Mouse (Mus musculus) central nervous system, embryonic 11.5 days (tissue): Measurements from ENCODE around the gene Atm. TPM values are rescaled to one million over a fixed set of nuclear protein-coding genes. Genes with fewer than 3 reads are reported as not detected.

ENCODE experiments used
- polyA plus RNA-seq: library from polyadenylated mRNA; depleted of rRNA; stranded (reverse); fragments of >200 nt; gene quantifications from 2 replicates; pipeline ENCODE4 v1.2.3, GENCODE M21; 2012; rRNA removed

Atm gene
- 20.2 and 22.6 TPM in 2 replicates for polyA plus RNA-seq

DNA sequence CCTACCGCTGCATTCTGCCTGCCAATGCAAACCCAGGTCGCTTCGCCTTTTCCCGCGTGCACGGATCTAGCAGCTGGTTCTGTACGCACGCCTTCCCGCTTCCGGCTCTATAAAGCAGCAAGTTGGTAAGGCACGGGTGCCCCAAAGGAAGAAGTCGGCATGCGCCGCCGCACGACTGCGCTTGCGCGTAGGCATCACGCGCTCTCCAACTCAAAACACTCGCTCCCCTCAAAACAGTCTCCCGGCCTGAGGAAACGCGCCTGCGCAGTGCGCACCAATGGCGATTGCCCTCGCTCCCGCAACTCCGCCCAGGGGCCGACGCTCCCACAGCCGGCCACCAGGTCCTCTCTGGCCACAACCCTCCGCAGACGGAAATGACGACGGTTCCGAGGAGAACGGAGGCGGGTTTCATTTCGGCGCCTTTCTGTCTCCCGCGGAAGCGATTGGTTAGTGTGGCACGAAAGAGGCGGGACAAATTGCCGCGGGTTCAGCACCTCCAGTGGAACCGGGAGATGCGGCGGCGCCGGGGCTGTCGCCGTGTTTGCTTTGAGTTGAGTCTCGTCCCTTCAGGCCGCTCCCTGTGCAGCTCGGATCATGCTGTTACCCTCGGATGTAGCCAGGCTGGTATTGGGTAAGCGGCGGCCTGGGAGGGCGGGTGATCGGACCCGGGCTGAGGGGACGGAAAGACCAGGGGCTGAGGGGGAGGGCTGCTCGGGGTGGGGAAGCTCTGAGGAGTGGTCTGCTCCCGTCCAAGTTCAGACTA, at the start of gene Atm, which contains the start of gene Npat:
Atm (minus strand) TSS at position 183 of the 763 bp plus-strand sequence.
Npat (plus strand) TSS at position 490 of the 763 bp plus-strand sequence.

DNA sequence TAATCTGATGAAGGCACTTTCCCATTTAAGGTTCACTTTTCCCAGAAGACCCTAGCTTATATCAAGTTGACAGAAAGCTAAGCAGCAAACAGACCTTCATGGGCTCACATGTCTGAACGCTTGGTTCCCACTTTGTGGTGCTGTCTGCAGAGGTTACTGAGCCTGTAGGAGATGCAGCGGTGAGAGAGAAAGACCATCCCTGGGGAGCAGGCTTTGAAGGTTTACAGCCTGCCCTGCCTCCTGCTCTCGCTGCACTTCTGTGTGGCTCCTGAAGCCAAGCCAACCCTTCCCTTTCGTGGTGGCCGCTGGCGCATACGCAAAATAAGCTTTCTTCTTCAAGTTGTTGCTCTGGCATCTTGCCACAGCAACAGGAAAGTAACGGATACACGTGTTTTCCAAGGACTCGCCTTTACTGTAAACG, 134.2 kb downstream of the Atm start, which contains the start of gene 4930550C14Rik:
4930550C14Rik (plus strand) TSS at position 35 of the 421 bp plus-strand sequence.

Other genes with a start within 250 kb of the Atm start
- 0.23 and 0.26 TPM in 2 replicates for gene Exph5, start 235.1 kb downstream of the Atm start, polyA plus RNA-seq
- gene Kdelc2, start 152.7 kb downstream of the Atm start, polyA plus RNA-seq, result 4.2 and 5.6 TPM in 2 replicates
- 0.22 and 0.34 TPM in 2 replicates for gene 4930550C14Rik, start 134.4 kb downstream of the Atm start, polyA plus RNA-seq
- gene Npat, start 307 bp upstream of the Atm start, polyA plus RNA-seq, result 10.8 and 18.5 TPM in 2 replicates
- gene Acat1, start 73.6 kb upstream of the Atm start, polyA plus RNA-seq, result 46.9 and 59.9 TPM in 2 replicates
- gene Cul5, start 133.3 kb upstream of the Atm start, polyA plus RNA-seq, result 21.1 and 23.9 TPM in 2 replicates
- 1.7 and 1.9 TPM in 2 replicates for gene Rab39, start 169.5 kb upstream of the Atm start, polyA plus RNA-seq
- gene Slc35f2, start 234.8 kb upstream of the Atm start, polyA plus RNA-seq, result 2.1 and 3.3 TPM in 2 replicates